Mouse (Mus musculus) forebrain, embryonic 14.5 days (tissue): Measurements from ENCODE around the gene Twsg1. TPM values are rescaled to one million over a fixed set of nuclear protein-coding genes. Genes with fewer than 3 reads are reported as not detected.

Source experiments
- ATAC-seq: fragments of 200-750 bp; cut with Nextera tagmentation; 2 replicates; pipeline ENCODE4 v1.8.0; 2017; ENCODE audit warnings: mild to moderate bottlenecking, moderate library complexity
- DNase-seq: peaks from one replicate; pipeline ENCODE4 v3.0.0-alpha.2; 2015; ENCODE audit warnings: low spot score
- H3K27ac ChIP-seq: fragments of 300-500 bp; sonication (generic); 2 replicates; pipeline ENCODE4 v1.5.1; 2014; ENCODE audit warnings: low read depth, mild to moderate bottlenecking, control low read depth, low read length, moderate library complexity
- H3K27me3 ChIP-seq: fragments of 300-500 bp; sonication (generic); replicated peaks from 2 replicates; pipeline ENCODE4 v1.6.1; 2014; ENCODE audit warnings: low read length, control low read depth, mixed read lengths; ENCODE audit not compliant: control insufficient read depth, insufficient read depth
- H3K36me3 ChIP-seq: fragments of 300-500 bp; sonication (generic); 2 replicates; pipeline ENCODE4 v1.6.1; 2014; ENCODE audit warnings: low read length, control low read depth; ENCODE audit not compliant: control insufficient read depth, insufficient read depth
- H3K4me1 ChIP-seq: fragments of 300-500 bp; sonication (generic); 2 replicates; pipeline ENCODE4 v1.6.1; 2014; ENCODE audit warnings: antibody characterized with exemption, low read length, control low read depth; ENCODE audit not compliant: control insufficient read depth, insufficient read depth
- H3K4me2 ChIP-seq: fragments of 300-500 bp; sonication (generic); 2 replicates; pipeline ENCODE4 v1.6.1; 2014; ENCODE audit warnings: mild to moderate bottlenecking, control low read depth, low read length
- H3K4me3 ChIP-seq: fragments of 300-500 bp; sonication (generic); 2 replicates; pipeline ENCODE4 v1.5.1; 2014; ENCODE audit warnings: low read depth, low read length, control low read depth
- H3K9ac ChIP-seq: fragments of 300-500 bp; sonication (generic); 2 replicates; pipeline ENCODE4 v1.6.1; 2014; ENCODE audit warnings: mild to moderate bottlenecking, low read length, control low read depth, moderate library complexity
- H3K9me3 ChIP-seq: fragments of 300-500 bp; sonication (generic); replicated peaks from 2 replicates; pipeline ENCODE4 v1.6.1; 2016; ENCODE audit warnings: low read length, control low read depth, mixed read lengths; ENCODE audit not compliant: control insufficient read depth
- WGBS: fragments of 180-500 bp; shearing (Covaris S2); extraction: QIAGEN DNeasy Blood & Tissue Kit; methylation state at CpG from one replicate; pipeline ENCODE4 v1.1.7; 2014; 5-methylcytosine and 5-hydroxymethylcytosine counted together
- polyA plus RNA-seq: library from polyadenylated mRNA; unstranded; fragments of >200 nt; fragmentation: Nextera tagmentation; extraction: Ambion mirVana; gene quantifications from 2 replicates; pipeline ENCODE4 v1.2.1, GENCODE M21; 2014

Twsg1 gene
- polyA plus RNA-seq, 1 experiment from 2014 or later, result 83.1 TPM

GRCm38 (mm10) chr17:65941275-65941674 lies 9.8 kb downstream of the Twsg1 start:
- H3K4me1 ChIP-seq, result no peaks in the 10 kb centered on the region
- WGBS, result 91% methylated on average over 6 of the region's 6 CpGs
- no peak overlapping the region for H3K9ac ChIP-seq
- no peak for ATAC-seq
- no peak overlapping the region for H3K27ac ChIP-seq
- no peak overlapping the region for H3K4me3 ChIP-seq
- H3K36me3 ChIP-seq, result peaks cover 35% of the 10 kb centered on the region
- H3K27me3 ChIP-seq, result no peaks in the 10 kb centered on the region
- DNase-seq, result no peak
- no peaks in the 10 kb centered on the region for H3K9me3 ChIP-seq
- H3K4me2 ChIP-seq, result no peak overlapping the region

GRCm38 (mm10) chr17:65940221-65940620 lies 10.8 kb downstream of the Twsg1 start:
- Histone ChIP-seq H3K4me3 (no peak overlapping the region), H3K4me1 (no peaks in the 10 kb centered on the region), H3K9me3 (no peaks in the 10 kb centered on the region), H3K9ac (no peak overlapping the region), H3K27ac (no peak overlapping the region), H3K27me3 (no peaks in the 10 kb centered on the region), H3K36me3 (peaks cover 33% of the 10 kb centered on the region), H3K4me2 (no peak overlapping the region)
- DNase-seq, result no peak
- 88% methylated on average over 12 of the region's 12 CpGs for WGBS
- no peak for ATAC-seq

GRCm38 (mm10) chr17:65939461-65940192 lies 11.4 kb downstream of the Twsg1 start:
- Histone ChIP-seq H3K36me3 (peaks cover 30% of the 10 kb centered on the region; the same call in 1 of the 2 replicates), H3K4me1 (no peaks in the 10 kb centered on the region), H3K4me2 (no peak overlapping the region), H3K27me3 (no peaks in the 10 kb centered on the region), H3K27ac (no peak overlapping the region), H3K9ac (no peak overlapping the region), H3K9me3 (no peaks in the 10 kb centered on the region), H3K4me3 (no peak overlapping the region)
- WGBS, result 85% methylated on average over 14 of the region's 14 CpGs
- DNase-seq (no peak), ATAC-seq (no peak)

GRCm38 (mm10) chr17:65937671-65938070 lies 13.4 kb downstream of the Twsg1 start:
- Histone ChIP-seq H3K9me3 (no peaks in the 10 kb centered on the region), H3K4me3 (no peak overlapping the region), H3K4me2 (no peak overlapping the region), H3K27ac (no peak overlapping the region), H3K9ac (no peak overlapping the region), H3K27me3 (no peaks in the 10 kb centered on the region), H3K4me1 (no peaks in the 10 kb centered on the region), H3K36me3 (peaks cover 35% of the 10 kb centered on the region)
- WGBS, result 87% methylated on average over 9 of the region's 9 CpGs
- ATAC-seq, result no peak
- DNase-seq, result no peak

- H3K4me3 ChIP-seq, result no peak overlapping the region
- DNase-seq, result no peak
- H3K4me2 ChIP-seq, result no peak overlapping the region
- 94% methylated on average over 2 of the region's 2 CpGs for WGBS
- no peak overlapping the region for H3K9ac ChIP-seq
- no peak for ATAC-seq
- H3K27ac ChIP-seq, result no peak overlapping the region
- H3K27me3 ChIP-seq, result no peaks in the 10 kb centered on the region
- 0 out of 2 replicates have a peak, but pooled peaks cover 5% of the 10 kb centered on the region for H3K4me1 ChIP-seq
- peaks cover 45% of the 10 kb centered on the region for H3K36me3 ChIP-seq
- no peaks in the 10 kb centered on the region for H3K9me3 ChIP-seq
Measured at GRCm38 (mm10) chr17:65933741-65934140, 17.3 kb downstream of the Twsg1 start.

GRCm38 (mm10) chr17:65931525-65931924 lies 19.5 kb downstream of the Twsg1 start:
- Histone ChIP-seq H3K27ac (peak overlapping the region; percentile 52), H3K27me3 (no peaks in the 10 kb centered on the region), H3K4me2 (no peak overlapping the region), H3K4me1 (0 out of 2 replicates have a peak, but pooled peaks cover 5% of the 10 kb centered on the region), H3K36me3 (peaks cover 52% of the 10 kb centered on the region), H3K9ac (no peak overlapping the region), H3K4me3 (no peak overlapping the region), H3K9me3 (no peaks in the 10 kb centered on the region)
- 39% methylated on average over 6 of the region's 6 CpGs for WGBS
- DNase-seq (peak; percentile 34), ATAC-seq (peak; percentile 66)

GRCm38 (mm10) chr17:65930960-65931359 lies 20.1 kb downstream of the Twsg1 start:
- Histone ChIP-seq H3K9ac (no peak overlapping the region), H3K4me3 (no peak overlapping the region), H3K4me2 (no peak overlapping the region), H3K9me3 (no peaks in the 10 kb centered on the region), H3K27ac (no peak overlapping the region), H3K36me3 (peaks cover 52% of the 10 kb centered on the region), H3K4me1 (0 out of 2 replicates have a peak, but pooled peaks cover 5% of the 10 kb centered on the region), H3K27me3 (no peaks in the 10 kb centered on the region)
- 71% methylated on average over 6 of the region's 6 CpGs for WGBS
- ATAC-seq (peak; percentile 80), DNase-seq (peak; percentile 82)

- no peaks in the 10 kb centered on the region for H3K27me3 ChIP-seq
- no peak overlapping the region for H3K4me3 ChIP-seq
- ATAC-seq (0 out of 2 replicates have a peak, but pooled peaks have one; percentile 10), DNase-seq (no peak)
- no peaks in the 10 kb centered on the region for H3K9me3 ChIP-seq
- 88% methylated on average over 7 of the region's 7 CpGs for WGBS
- H3K9ac ChIP-seq, result no peak overlapping the region
- 0 out of 2 replicates have a peak, but pooled peaks cover 5% of the 10 kb centered on the region for H3K4me1 ChIP-seq
- H3K27ac ChIP-seq, result no peak overlapping the region
- H3K4me2 ChIP-seq, result no peak overlapping the region
- H3K36me3 ChIP-seq, result peaks cover 56% of the 10 kb centered on the region
Measured at GRCm38 (mm10) chr17:65930158-65930826, 20.7 kb downstream of the Twsg1 start.
